Mouse (Mus musculus) brown adipose tissue, adult 24 weeks (tissue): ENCODE measurements at regions not wholly inside any gene's neighbourhood (a gene's known extent, or its start where the extent isn't known, plus 50 kb on each side); places are given as distances from the start of the nearest gene placed in this dataset.

Experiments used
- H3K27ac ChIP-seq: fragments of 200-500 bp; replicated peaks from 2 replicates; pipeline ENCODE4 v1.5.1; 2012; ENCODE audit warnings: low read depth, mild to moderate bottlenecking, low read length
- H3K4me1 ChIP-seq: fragments of 200-500 bp; 2 replicates; pipeline ENCODE4 v1.6.1; 2012; ENCODE audit warnings: low read length, mixed read lengths; ENCODE audit not compliant: control insufficient read depth, insufficient read depth, insufficient read length
- H3K4me3 ChIP-seq: fragments of 200-500 bp; 2 replicates; pipeline ENCODE4 v1.5.1; 2012; ENCODE audit warnings: low read depth, mild to moderate bottlenecking, low read length, moderate library complexity; ENCODE audit not compliant: insufficient read depth

- Histone ChIP-seq H3K4me1 (peaks cover 15% of the 10 kb centered on the region; the same call in 1 of the 2 replicates), H3K4me3 (no peak overlapping the region), H3K27ac (peak overlapping the region; percentile 24; the same call in 1 of the 2 replicates)
Measured at GRCm38 (mm10) chr9:102782926-102783850, 51.5 kb upstream of the Ryk start.

- no peak overlapping the region for H3K27ac ChIP-seq
- H3K4me3 ChIP-seq, result no peak overlapping the region
- 0 out of 2 replicates have a peak, but pooled peaks cover 5% of the 10 kb centered on the region for H3K4me1 ChIP-seq
Measured at GRCm38 (mm10) chr9:102784329-102785026, 50.2 kb upstream of the Ryk start.
